Mouse (Mus musculus): Measurements from ENCODE around the gene Spc24. TPM values are rescaled to one million over a fixed set of nuclear protein-coding genes. Genes with fewer than 3 reads are reported as not detected.
"Not testable (repeated sequence)": the region's sequence is repeated elsewhere in the genome, so short reads cannot be mapped to it uniquely, and the experiment has no call there.

Gene Spc24
- total RNA-seq (2021) = 1 to 10 TPM; 1.5 TPM

DNA sequence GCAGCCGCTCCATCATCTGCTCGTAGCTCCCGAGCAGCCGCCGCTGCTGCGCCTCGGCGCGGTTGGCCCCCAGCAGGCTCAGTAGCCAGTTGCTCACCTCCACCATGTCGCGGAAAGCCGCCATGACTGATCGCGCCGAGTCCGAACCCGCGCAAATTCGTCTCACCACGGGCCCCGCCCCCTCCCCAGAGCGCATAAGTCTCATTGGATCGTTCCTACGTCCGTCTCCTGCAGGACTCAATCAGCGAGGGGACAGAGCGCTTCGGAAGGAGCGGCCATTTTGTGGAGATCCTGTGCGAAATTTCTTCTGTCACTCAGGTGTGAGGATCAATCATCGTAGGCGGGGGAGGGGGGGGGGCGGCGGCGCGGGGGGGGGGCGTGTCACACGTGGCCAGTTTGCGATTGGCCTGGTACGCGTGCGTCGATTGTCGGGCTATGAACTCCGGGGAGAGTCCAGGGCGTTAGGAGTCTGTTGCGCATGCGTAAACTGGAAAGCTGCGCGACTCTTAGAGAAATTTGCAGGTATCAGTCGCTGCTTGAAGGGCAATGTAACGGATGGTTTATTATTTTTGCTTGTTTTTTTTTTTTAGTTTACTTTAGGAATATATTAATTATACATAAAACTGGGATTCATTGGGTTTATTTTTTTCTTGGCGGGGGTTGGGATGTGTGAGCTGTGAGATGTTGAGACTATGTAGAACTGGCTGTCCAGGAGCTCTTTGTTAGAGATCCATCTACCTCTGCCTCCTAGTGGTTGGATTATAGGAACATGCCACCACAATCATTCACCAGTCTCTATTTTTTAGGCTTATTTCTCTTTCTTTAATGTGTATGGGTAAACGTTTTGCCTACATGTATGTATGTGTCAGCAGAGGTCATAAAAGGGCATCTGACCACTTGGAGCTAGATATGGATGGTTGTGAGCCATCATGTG is at the start of gene Spc24:
TSS of gene Spc24 (minus strand) at position 149 of the 934 bp plus-strand sequence.
- intact Hi-C loops (cut with DNase I) = no loop called here
- peak; percentile 91 to 93 for DNase-seq (ENCODE audit: low spot score in 2 of 2)

- no peak for DNase-seq (ENCODE audit: low spot score in 2 of 2)
- intact Hi-C loops (cut with DNase I) = loop anchor here (10.0 kb wide), 1 partner anchor 124 kb away; no protein-coding TSS in a partner anchor
Measured at GRCm38 (mm10) chr9:21808561-21808960, 48.5 kb upstream of the Spc24 start.

- intact Hi-C loops (cut with DNase I) = loop anchor here (10.0 kb wide), 1 partner anchor 122 kb away; no protein-coding TSS in a partner anchor
- no peak for DNase-seq (ENCODE audit: low spot score in 2 of 2)
Measured at GRCm38 (mm10) chr9:21806976-21807375, 46.9 kb upstream of the Spc24 start.

GRCm38 (mm10) chr9:21806363-21806762 is 46.3 kb upstream of the Spc24 start:
- intact Hi-C loops (cut with DNase I) = loop anchor here (10.0 kb wide), 1 partner anchor 122 kb away; no protein-coding TSS in a partner anchor
- no peak for DNase-seq (ENCODE audit: low spot score in 2 of 2)

DNA sequence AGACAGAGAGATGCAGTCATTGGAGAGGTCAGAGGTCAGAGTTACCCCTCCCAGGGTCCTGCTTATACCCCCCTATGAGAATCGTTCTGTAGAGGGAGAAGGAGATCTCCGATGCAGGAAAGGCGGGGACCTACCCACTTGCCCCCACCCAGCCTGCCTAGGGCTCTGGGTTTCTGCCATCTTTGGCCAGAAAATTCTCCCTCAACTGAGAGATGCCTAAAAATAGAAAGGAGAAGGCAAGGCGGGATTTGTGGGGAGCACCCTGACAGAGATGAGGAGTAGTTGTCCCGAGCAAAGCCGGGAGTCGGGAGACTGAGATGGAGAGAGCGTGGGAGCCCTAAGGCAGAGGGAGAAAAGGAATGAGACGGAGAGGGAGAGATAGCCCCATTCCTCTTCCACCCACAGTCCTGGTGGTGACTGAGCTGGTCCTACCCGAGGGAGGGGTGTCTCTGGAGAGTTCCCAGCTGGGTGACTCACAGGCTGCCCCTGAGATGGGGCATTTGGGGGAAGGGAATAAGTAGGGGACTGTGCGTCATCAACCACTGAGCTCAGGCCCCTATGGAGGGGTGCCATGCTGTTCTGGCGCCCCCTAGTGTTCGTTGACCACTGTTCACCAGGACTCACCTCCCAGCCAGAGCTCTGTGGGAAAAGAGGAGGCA is 44.0 kb upstream of the Spc24 start:
- intact Hi-C loops (cut with DNase I) = loop anchor here (5.0 to 10.0 kb wide), 2 partner anchors 119 to 192 kb away; no protein-coding TSS in a partner anchor

GRCm38 (mm10) chr9:21801591-21801990 is 41.5 kb upstream of the Spc24 start:
- no peak for DNase-seq (ENCODE audit: low spot score in 2 of 2)
- intact Hi-C loops (cut with DNase I) = loop anchor here (5.0 to 10.0 kb wide), 2 partner anchors 117 to 189 kb away; no protein-coding TSS in a partner anchor

More for the DNA sequence above, 44.0 kb upstream of the Spc24 start:
- peak; percentile 80 for DNase-seq (ENCODE audit: low spot score in 2 of 2)

- DNase-seq (ENCODE audit: low spot score in 2 of 2) = no peak
- intact Hi-C loops (cut with DNase I) = loop anchor here (5.0 to 10.0 kb wide), 2 partner anchors 116 to 189 kb away; no protein-coding TSS in a partner anchor
Measured at GRCm38 (mm10) chr9:21801121-21801520, 41.0 kb upstream of the Spc24 start.

GRCm38 (mm10) chr9:21799010-21799350 is 38.9 kb upstream of the Spc24 start:
- DNase-seq (ENCODE audit: low spot score in 2 of 2) = no peak
- intact Hi-C loops (cut with DNase I) = no loop called here

DNA sequence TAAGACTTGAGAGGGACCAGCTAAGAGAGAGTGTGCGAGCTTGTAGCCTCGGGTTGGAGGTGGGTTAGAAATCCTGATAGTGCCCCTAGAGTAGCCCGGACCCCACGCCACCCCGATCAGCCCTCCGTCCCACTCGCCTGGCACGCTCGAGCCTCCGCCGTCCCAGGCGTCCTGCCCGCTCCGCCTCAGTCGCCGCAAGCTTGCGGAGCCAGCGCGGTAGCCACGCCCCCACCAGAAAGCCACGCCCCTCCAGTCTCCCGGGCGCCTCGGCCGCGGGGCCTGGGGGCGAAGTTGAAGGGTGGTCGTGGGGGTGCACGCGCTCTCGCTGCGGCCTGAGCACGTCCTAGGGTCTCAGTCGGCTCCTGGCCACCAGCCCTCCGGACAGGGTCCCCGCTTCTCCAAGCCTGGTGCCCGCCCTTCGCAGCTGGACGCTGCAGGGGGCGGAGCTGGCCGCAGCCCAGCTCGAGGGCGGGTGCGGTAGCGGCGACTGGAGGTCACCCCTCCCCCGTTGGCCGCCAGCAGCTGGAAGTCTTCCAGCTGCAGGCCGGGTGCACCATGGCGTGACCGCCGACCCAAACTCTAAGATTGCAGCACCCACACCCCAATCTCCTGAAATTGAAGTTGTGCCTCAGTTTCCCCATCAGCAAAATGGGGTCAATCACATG is 38.4 kb upstream of the Spc24 start, which contains the start of gene Kank2:
TSS of gene Kank2 (minus strand) at position 400 of the 665 bp plus-strand sequence.
- peak; percentile 65 to 73 for DNase-seq (ENCODE audit: low spot score in 2 of 2)
- intact Hi-C loops (cut with DNase I) = no loop called here

- intact Hi-C loops (cut with DNase I) = no loop called here
- peak in 1 of 2 experiments; percentile 25 for DNase-seq (ENCODE audit: low spot score in 2 of 2)
Measured at GRCm38 (mm10) chr9:21797921-21798344, 37.8 kb upstream of the Spc24 start.

DNA sequence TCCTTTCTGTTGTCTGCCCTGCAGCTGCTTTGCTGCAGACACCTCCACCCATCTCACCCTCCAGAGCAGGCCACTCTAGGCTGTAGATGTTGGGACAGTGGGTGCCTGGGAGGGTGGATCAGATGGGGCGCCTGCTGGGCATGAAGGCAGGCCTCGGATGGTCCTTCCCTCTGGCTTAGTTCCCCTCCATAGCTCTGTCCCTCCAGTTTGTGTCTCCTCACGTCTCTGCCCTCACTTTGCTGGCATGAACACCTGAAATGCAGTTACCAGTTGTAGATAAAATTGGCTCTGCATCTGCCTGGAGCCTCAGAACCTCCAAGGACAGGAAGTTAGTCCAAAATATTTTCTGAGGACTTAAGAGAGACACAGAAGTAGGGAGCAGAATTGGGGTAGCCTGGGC is 36.8 kb upstream of the Spc24 start:
- intact Hi-C loops (cut with DNase I) = no loop called here
- DNase-seq (ENCODE audit: low spot score in 2 of 2) = no peak

- intact Hi-C loops (cut with DNase I) = no loop called here
- DNase-seq (ENCODE audit: low spot score in 2 of 2) = no peak
Measured at GRCm38 (mm10) chr9:21796259-21796658, 36.2 kb upstream of the Spc24 start.

DNA sequence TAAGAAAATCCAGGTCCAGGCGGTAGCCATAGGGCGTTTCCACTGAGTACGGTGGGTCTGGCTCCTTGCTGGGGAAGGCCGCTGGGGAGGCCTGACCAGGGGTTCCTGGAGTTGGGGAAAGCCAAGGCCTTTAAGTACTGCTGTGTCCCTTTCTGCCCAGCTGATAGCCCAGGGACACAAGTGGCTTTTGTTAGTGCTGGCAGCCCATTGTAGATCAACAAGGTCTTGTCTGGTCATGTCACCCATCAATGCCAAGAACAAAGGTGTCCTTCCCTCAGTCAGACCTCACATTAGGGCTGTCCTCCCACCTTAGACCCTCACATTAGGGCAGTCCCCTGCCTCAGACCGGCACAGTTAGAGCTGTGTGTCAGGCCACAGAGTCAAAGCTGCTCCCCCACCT is 35.5 kb upstream of the Spc24 start:
- intact Hi-C loops (cut with DNase I) = no loop called here
- no peak for DNase-seq (ENCODE audit: low spot score in 2 of 2)

GRCm38 (mm10) chr9:21794925-21795324 is 34.8 kb upstream of the Spc24 start:
- intact Hi-C loops (cut with DNase I) = no loop called here
- DNase-seq (ENCODE audit: low spot score in 2 of 2) = no peak

DNA sequence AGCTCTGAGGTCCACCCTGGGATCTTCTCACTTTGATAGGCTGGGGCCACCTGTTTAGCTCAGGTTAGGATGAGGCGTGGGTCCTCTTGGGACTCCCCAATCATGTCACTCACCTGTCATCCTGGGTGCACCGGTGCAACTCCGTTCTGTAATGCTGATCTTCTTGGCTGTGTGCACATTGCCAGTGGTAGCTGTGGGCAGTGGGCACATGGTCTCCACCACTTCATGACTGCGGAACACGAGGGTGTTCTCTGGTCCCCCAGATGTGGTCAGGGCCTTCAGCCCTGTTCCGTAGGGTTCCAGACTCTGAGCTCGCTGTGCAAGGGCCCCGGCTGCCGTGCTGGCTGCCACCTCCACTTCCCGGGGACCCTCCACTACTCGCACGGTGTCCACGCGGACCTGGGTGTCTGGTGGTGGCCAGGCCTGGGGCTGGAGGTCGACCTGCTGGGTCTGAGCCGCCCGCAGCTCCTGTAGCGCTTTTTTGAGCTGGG is 34.3 kb upstream of the Spc24 start:
- intact Hi-C loops (cut with DNase I) = no loop called here
- DNase-seq (ENCODE audit: low spot score in 2 of 2) = no peak

DNA sequence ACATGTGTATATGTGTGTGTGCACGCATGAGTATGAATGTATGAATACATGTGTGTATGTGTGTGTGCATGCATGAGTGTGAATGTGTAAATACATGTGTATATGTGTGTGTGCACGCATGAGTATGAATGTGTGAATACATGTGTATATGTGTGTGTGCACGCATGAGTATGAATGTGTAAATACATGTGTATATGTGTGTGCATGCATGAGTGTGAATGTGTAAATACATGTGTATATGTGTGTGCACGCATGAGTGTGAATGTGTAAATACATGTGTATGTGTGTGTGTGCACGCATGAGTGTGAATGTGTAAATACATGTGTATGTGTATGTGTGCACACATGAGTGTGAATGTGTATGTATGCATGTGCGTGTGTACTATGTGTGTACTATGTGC is 33.4 kb upstream of the Spc24 start:
- DNase-seq (ENCODE audit: low spot score in 2 of 2); intact Hi-C loops (cut with DNase I): not testable (repeated sequence)

DNA sequence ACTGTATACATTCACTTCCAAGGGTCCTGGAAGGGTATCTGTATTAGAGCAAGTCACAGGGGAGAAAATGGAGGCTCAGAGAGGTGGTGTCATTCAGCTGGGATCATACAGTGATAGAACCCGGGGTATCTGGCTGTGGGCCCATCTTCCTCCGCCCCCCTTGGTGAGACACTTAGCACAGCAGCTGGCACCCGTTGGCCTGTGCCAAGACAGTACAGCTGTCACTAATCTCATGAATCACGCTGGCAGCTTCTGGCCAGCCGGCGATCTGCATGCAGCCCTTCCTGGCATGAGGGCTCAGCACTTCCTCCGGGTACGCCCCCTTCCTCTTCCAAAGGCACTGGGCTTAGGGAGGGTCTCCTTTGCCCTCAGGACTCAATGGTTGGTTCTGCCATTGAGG is 32.5 kb upstream of the Spc24 start:
- peak; percentile 34 to 56 for DNase-seq (ENCODE audit: low spot score in 2 of 2)
- intact Hi-C loops (cut with DNase I) = no loop called here

DNA sequence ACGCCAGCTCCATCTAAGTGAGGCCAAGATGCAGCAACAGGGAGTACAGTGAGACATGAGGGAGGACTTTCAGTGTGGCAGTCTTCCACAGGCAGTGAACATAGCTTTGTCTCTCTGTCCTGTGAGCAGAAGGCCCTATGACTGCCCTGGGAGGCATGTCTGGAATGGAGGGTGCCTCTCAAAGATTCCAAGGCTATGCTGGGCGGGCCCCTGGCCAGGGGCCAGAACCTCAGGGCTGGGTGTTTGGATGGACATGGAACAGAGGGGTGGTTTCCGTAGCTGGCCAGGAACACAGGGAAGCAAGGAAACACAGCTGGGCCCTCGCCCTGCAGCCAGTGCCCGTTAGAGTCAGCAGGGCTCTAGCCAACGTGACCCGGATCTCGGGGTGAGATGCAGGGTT is 31.8 kb upstream of the Spc24 start:
- no peak for DNase-seq (ENCODE audit: low spot score in 2 of 2)

DNA sequence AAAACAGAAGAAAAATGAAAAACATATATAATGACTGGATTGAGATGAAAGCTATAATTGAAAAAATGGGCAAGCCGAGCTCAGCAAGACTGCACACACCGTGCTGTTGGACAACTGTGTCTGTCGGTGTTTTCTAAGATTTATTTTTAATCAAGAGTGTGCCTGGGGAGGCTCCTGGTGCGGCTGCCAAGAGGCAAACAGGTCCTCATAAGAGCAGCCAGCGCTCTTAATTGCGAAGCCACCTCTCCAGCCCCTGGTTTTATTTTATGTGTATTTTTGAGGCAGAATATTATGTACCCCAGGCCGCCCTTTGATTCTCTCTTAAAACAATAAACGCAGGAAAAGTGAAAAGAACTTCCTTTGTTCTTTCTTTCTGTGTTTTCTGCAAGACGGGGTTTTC is 28.1 kb upstream of the Spc24 start:
- DNase-seq (ENCODE audit: low spot score in 2 of 2) = no peak
- intact Hi-C loops (cut with DNase I) = no loop called here

More for the DNA sequence above, 31.8 kb upstream of the Spc24 start:
- intact Hi-C loops (cut with DNase I) = no loop called here

- no peak for DNase-seq (ENCODE audit: low spot score in 2 of 2)
- intact Hi-C loops (cut with DNase I) = no loop called here
Measured at GRCm38 (mm10) chr9:21787654-21788053, 27.6 kb upstream of the Spc24 start.
